Mouse (Mus musculus): ENCODE data around the gene Mdh2. TPM values are rescaled to one million over a fixed set of nuclear protein-coding genes. Genes with fewer than 3 reads are reported as not detected.

Gene Mdh2
- polyA plus RNA-seq, 1 experiment from 2014 or later: 690 TPM

DNA sequence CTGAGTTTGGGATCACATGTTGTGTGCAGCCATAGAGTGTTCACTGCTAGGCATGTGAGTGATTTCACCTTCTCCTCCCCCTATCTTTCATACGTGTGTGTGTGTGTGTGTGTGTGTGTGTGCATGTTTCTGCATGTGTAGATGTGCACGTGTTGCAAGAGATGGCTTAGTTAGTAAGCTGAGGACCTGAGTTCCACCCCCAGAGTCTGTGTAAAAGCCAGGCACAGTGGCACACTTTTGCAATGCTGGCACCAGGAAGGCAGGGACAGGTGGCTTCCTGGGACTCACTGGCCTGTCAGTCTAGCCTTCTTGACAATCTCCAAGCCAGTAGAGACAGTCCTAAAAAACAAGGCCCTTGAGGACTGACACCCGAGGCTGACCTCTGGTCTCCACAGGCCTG lies 13.3 kb upstream of the Mdh2 start:
- no peak overlapping the region for H3K9ac ChIP-seq (replicated peaks; ENCODE audit: low read length)
- no peaks in the 10 kb centered on the region for H3K4me1 ChIP-seq (ENCODE audit: insufficient read depth, low read length)
- H3K27me3 ChIP-seq (ENCODE audit: insufficient read depth, low read length): peaks cover 5% of the 10 kb centered on the region; the same call in 1 of the 2 replicates
- WGBS: 63% methylated on average over 3 of the region's 3 CpGs
- no peaks in the 10 kb centered on the region for H3K9me3 ChIP-seq (ENCODE audit: low read length)
- H3K4me3 ChIP-seq (ENCODE audit: low read length): no peak overlapping the region
- H3K36me3 ChIP-seq (ENCODE audit: insufficient read depth, low read length): no peaks in the 10 kb centered on the region
- no peak overlapping the region for H3K27ac ChIP-seq (ENCODE audit: low read length)
- H3K4me2 ChIP-seq (replicated peaks; ENCODE audit: low read depth, low read length): no peak overlapping the region
- no peak for ATAC-seq (ENCODE audit: low FRiP score, low TSS enrichment)

DNA sequence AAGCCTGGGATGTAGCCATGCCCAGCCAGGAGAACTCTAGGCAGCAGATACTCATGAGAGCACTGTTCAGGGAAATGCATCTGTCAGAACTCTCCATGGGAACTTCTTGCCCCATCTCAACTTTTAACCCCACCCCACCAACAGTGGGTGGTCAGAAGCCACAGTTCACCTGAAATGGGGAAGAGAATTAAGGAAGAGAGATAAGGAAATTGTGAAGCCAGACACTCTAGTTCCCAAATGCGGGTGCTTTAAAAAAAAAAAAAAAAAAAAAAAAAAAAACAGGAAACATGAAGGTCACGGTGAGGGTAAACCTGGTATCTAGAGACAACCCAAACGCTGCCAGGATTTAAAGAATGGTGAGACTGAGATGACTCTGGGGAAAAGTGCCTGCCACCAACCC lies 5.8 kb upstream of the Mdh2 start:
- ATAC-seq (ENCODE audit: low FRiP score, low TSS enrichment): no peak
- no peak overlapping the region for H3K9ac ChIP-seq (replicated peaks; ENCODE audit: low read length)
- H3K27ac ChIP-seq (ENCODE audit: low read length): no peak overlapping the region
- no peaks in the 10 kb centered on the region for H3K9me3 ChIP-seq (ENCODE audit: low read length)
- 47% methylated on average over 3 of the region's 3 CpGs for WGBS
- no peak overlapping the region for H3K4me3 ChIP-seq (ENCODE audit: low read length)
- H3K4me2 ChIP-seq (replicated peaks; ENCODE audit: low read depth, low read length): no peak overlapping the region
- H3K4me1 ChIP-seq (ENCODE audit: insufficient read depth, low read length): peaks cover 14% of the 10 kb centered on the region
- no peaks in the 10 kb centered on the region for H3K36me3 ChIP-seq (ENCODE audit: insufficient read depth, low read length)
- H3K27me3 ChIP-seq (ENCODE audit: insufficient read depth, low read length): no peaks in the 10 kb centered on the region

DNA sequence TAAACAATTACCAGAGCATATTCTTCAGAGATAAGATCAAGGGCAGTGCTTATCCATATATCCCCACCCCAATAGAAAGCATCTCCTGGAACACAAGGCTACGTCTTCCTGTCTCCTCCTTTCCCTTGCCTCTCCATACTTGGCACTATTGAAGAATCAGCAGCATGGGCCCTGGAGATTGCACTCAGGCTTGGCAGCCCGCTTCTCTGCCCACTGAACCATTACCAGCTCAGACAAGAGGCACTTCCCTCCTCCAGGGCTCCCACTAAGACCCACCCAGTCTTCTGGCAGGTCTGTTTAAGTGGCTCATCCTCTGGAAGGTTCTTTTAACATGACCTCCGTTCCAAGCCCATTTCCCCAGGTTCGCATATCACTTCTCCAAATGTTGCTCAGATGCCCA lies 1.7 kb upstream of the Mdh2 start:
- Histone ChIP-seq H3K27ac (ENCODE audit: low read length) (peak overlapping the region; percentile 43), H3K27me3 (ENCODE audit: insufficient read depth, low read length) (no peaks in the 10 kb centered on the region), H3K4me1 (ENCODE audit: insufficient read depth, low read length) (peaks cover 30% of the 10 kb centered on the region), H3K4me3 (ENCODE audit: low read length) (no peak overlapping the region), H3K9ac (replicated peaks; ENCODE audit: low read length) (no peak overlapping the region), H3K36me3 (ENCODE audit: insufficient read depth, low read length) (no peaks in the 10 kb centered on the region; the same call in 1 of the 2 replicates), H3K4me2 (replicated peaks; ENCODE audit: low read depth, low read length) (no peak overlapping the region), H3K9me3 (ENCODE audit: low read length) (no peaks in the 10 kb centered on the region)
- 60% methylated on average over 4 of the region's 4 CpGs for WGBS
- ATAC-seq (ENCODE audit: low FRiP score, low TSS enrichment): no peak

DNA sequence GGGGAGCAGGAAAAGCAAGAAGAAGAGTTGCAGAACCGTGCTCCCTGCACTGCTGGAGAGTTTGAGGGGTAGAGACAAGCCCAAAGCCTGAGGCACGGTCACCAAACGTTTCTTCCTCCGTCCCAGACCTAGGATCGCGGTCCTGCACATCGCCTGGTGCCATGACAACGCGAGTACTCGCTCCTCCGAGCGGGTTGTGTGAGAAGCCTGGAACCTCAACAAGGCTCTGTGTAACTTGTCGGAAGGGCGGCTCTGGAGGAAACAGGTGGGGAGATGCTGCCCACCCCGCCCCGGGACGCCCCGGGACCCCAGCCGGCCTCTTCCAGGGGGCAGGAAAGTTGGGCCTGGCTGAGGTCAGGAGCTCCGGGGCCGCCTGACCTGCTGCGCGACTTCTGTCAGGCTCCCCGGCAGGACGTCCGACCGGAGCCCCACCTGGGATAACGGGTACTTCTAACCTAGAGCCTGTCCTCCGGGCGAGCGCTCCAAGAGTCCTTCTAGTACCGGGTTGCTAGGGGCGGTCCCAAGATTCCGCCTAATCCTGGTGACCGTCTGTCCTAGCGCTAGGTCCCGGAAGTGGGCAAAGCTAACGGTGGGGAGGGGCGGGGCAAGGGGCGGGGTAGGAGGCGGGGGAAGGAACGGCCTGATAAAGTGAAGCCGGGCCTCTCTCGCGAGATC lies 347 bp upstream of the Mdh2 start, which contains the start of gene Styxl1:
TSS of gene Styxl1 (minus strand) at position 590 of the 675 bp plus-strand sequence.
- Histone ChIP-seq H3K36me3 (ENCODE audit: insufficient read depth, low read length) (peaks cover 3% of the 10 kb centered on the region), H3K4me1 (ENCODE audit: insufficient read depth, low read length) (peaks cover 30% of the 10 kb centered on the region), H3K9me3 (ENCODE audit: low read length) (no peaks in the 10 kb centered on the region), H3K4me2 (replicated peaks; ENCODE audit: low read depth, low read length) (peak within 1 kb of the TSS; percentile 81), H3K27ac (ENCODE audit: low read length) (peak within 1 kb of the TSS; percentile 95), H3K9ac (replicated peaks; ENCODE audit: low read length) (peak within 1 kb of the TSS; percentile 95), H3K27me3 (ENCODE audit: insufficient read depth, low read length) (no peaks in the 10 kb centered on the region), H3K4me3 (ENCODE audit: low read length) (peak within 1 kb of the TSS; percentile 91)
- WGBS: under 1% methylated on average over 45 of the region's 45 CpGs
- peak; percentile 95 for ATAC-seq (ENCODE audit: low FRiP score, low TSS enrichment)

DNA sequence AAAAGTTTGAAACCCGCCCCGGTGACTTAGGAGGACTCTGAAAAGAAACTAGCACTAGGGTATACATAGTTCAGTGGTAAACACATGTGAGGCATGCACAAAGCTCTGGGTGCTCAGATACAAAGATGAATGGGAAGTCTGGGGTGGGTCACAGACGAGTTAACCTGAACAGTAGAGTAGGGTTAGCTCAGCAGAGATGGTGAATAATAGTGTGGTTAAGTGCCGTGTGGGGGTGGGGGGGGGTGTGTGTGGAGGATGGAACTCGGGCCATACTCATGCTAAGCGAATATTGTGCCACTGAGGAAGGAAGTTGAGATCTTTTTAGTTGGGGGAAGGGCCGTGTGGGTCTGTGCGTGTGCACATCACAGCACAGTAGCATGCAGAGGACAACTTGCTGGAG lies 2.1 kb downstream of the Mdh2 start:
- ATAC-seq (ENCODE audit: low FRiP score, low TSS enrichment): no peak

DNA sequence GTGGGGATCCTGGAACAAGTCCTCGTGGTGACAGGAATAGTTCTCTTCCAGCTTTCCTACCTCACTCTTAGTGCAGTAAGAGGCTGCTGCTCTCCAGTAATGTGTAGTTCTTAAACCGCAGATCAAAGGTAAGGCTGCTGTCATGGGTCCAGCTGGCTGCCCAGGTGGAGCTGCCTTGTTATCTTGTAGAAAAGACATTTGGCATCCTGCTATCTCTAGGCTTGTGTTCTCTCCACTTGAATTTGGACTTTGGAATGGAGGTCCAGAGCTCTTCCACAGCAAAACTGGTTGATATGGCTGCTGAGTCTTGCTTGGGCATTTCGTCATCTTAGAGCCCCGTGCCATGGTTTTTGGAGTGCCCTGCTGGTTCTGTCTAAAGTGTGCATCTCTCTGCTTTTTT lies 4.6 kb downstream of the Mdh2 start:
- Histone ChIP-seq H3K27me3 (ENCODE audit: insufficient read depth, low read length) (no peaks in the 10 kb centered on the region), H3K36me3 (ENCODE audit: insufficient read depth, low read length) (peaks cover 51% of the 10 kb centered on the region), H3K4me1 (ENCODE audit: insufficient read depth, low read length) (peaks cover 13% of the 10 kb centered on the region), H3K27ac (ENCODE audit: low read length) (no peak overlapping the region), H3K4me2 (replicated peaks; ENCODE audit: low read depth, low read length) (no peak overlapping the region), H3K4me3 (ENCODE audit: low read length) (no peak overlapping the region), H3K9me3 (ENCODE audit: low read length) (no peaks in the 10 kb centered on the region), H3K9ac (replicated peaks; ENCODE audit: low read length) (no peak overlapping the region)
- WGBS: 91% methylated on average over 4 of the region's 4 CpGs
- ATAC-seq (ENCODE audit: low FRiP score, low TSS enrichment): no peak

More for the DNA sequence above, 2.1 kb downstream of the Mdh2 start:
- 83% methylated on average over 8 of the region's 8 CpGs for WGBS
- Histone ChIP-seq H3K9ac (replicated peaks; ENCODE audit: low read length) (peak overlapping the region; percentile 28; the same call in 1 of the 2 replicates), H3K9me3 (ENCODE audit: low read length) (no peaks in the 10 kb centered on the region), H3K27me3 (ENCODE audit: insufficient read depth, low read length) (no peaks in the 10 kb centered on the region), H3K4me2 (replicated peaks; ENCODE audit: low read depth, low read length) (peak overlapping the region; percentile 81; the same call in 1 of the 2 replicates), H3K4me3 (ENCODE audit: low read length) (no peak overlapping the region), H3K27ac (ENCODE audit: low read length) (no peak overlapping the region), H3K36me3 (ENCODE audit: insufficient read depth, low read length) (peaks cover 26% of the 10 kb centered on the region), H3K4me1 (ENCODE audit: insufficient read depth, low read length) (peaks cover 30% of the 10 kb centered on the region)

DNA sequence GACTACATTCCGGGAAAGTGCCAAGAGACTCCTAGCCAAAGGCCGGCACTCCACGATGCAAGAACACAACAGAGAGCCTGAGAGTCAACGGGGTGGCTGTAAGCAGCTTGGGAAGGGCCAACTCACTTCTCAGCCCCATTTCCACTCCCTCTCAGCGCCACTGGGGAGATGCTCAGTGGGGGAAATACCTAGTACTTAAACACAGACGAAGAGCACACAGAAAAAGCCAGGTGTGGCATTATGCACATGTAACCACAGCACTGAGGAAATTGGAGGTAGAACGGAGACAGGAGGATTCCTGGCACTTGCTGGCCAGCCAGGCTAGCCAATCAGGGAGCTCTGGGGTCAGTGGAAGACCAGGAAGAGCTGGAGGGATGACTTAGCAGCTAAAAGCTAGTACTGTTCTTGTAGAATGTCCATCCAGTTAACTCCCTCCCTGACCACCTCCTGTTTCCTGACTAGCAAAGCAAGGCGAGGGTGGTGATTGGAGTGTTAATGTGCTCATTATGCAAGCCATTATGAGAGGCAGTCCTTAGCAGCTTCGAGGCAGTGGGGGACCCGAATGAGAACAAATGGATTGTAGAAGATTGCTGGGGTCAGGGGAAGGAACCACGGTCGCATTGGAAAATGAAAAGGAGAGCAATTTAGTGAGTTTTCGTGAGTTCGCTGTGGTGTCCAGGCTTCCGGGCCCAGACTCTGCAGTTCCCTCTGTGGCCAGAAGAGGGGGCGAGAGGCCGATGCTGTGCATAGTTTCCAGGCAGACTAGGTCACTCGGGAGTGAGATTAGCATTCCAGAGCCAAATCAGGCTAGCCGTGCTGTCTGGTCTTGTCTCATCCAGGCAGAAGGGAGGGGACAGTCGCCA lies 15.9 kb downstream of the Mdh2 start:
- 13% methylated on average over 20 of the region's 20 CpGs for WGBS
- peak; percentile 89 for ATAC-seq (ENCODE audit: low FRiP score, low TSS enrichment)
- H3K27ac ChIP-seq (ENCODE audit: low read length): no peak overlapping the region
- H3K4me3 ChIP-seq (ENCODE audit: low read length): peak overlapping the region; percentile 45
- H3K36me3 ChIP-seq (ENCODE audit: insufficient read depth, low read length): peaks cover 25% of the 10 kb centered on the region
- H3K4me1 ChIP-seq (ENCODE audit: insufficient read depth, low read length): 0 out of 2 replicates have a peak, but pooled peaks cover 7% of the 10 kb centered on the region
- H3K4me2 ChIP-seq (replicated peaks; ENCODE audit: low read depth, low read length): peak overlapping the region; percentile 53
- H3K27me3 ChIP-seq (ENCODE audit: insufficient read depth, low read length): no peaks in the 10 kb centered on the region
- no peaks in the 10 kb centered on the region for H3K9me3 ChIP-seq (ENCODE audit: low read length)
- H3K9ac ChIP-seq (replicated peaks; ENCODE audit: low read length): peak overlapping the region; percentile 63

DNA sequence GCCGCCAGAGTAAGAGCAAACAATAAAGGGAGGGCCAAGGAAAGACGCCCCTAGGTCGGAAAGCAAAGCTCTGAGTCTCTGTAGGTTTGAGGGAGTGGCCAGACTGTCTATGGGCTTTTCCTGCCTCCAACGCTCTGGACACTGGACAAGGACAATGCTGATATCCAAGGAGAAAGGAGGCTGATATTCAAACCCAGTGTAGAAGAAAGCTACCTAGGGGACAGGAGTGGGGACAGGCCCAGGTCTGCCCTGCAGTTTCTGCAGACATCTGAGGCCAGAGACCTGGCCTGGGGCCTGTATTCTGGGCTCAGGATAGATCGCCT lies 16.5 kb downstream of the Mdh2 start:
- Histone ChIP-seq H3K4me1 (ENCODE audit: insufficient read depth, low read length) (0 out of 2 replicates have a peak, but pooled peaks cover 7% of the 10 kb centered on the region), H3K36me3 (ENCODE audit: insufficient read depth, low read length) (peaks cover 19% of the 10 kb centered on the region), H3K4me2 (replicated peaks; ENCODE audit: low read depth, low read length) (peak overlapping the region; percentile 53), H3K4me3 (ENCODE audit: low read length) (peak overlapping the region; percentile 45), H3K9ac (replicated peaks; ENCODE audit: low read length) (peak overlapping the region; percentile 63), H3K27ac (ENCODE audit: low read length) (peak overlapping the region; percentile 23; the same call in 1 of the 2 replicates), H3K9me3 (ENCODE audit: low read length) (no peaks in the 10 kb centered on the region), H3K27me3 (ENCODE audit: insufficient read depth, low read length) (no peaks in the 10 kb centered on the region)
- 9% methylated on average over 5 of the region's 5 CpGs for WGBS
- ATAC-seq (ENCODE audit: low FRiP score, low TSS enrichment): 0 out of 2 replicates have a peak, but pooled peaks have one; percentile 43

DNA sequence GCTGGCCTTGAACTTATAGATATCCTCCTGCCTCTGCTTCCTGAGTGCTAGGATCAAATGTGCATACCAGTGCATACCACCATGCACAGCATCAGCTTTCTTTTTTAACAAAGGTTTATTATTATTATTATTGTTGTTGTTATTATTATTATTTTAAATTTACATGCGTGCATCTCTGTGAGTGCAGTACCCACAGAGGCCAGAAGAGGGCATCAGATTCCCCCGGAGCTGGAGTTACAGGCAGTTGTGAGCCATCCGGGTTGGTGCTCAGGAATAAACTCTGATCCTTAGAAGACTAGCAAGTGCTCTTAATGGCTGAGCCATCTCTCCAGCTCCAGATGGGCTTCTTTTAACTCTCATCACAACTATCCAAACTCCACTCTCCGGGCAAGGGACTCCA lies 21.5 kb downstream of the Mdh2 start:
- no peak overlapping the region for H3K27ac ChIP-seq (ENCODE audit: low read length)
- H3K9ac ChIP-seq (replicated peaks; ENCODE audit: low read length): no peak overlapping the region
- ATAC-seq (ENCODE audit: low FRiP score, low TSS enrichment): no peak
- H3K4me1 ChIP-seq (ENCODE audit: insufficient read depth, low read length): 0 out of 2 replicates have a peak, but pooled peaks cover 3% of the 10 kb centered on the region
- no peaks in the 10 kb centered on the region for H3K27me3 ChIP-seq (ENCODE audit: insufficient read depth, low read length)
- WGBS: 49% methylated on average over 4 of the region's 4 CpGs
- no peaks in the 10 kb centered on the region for H3K36me3 ChIP-seq (ENCODE audit: insufficient read depth, low read length)
- H3K4me3 ChIP-seq (ENCODE audit: low read length): no peak overlapping the region
- H3K4me2 ChIP-seq (replicated peaks; ENCODE audit: low read depth, low read length): no peak overlapping the region
- H3K9me3 ChIP-seq (ENCODE audit: low read length): 0 out of 2 replicates have a peak, but pooled peaks cover 4% of the 10 kb centered on the region

Measured in kidney, embryonic 16.5 days (tissue).